Mouse (Mus musculus): ENCODE measurements around the gene Cd274.

DNA sequence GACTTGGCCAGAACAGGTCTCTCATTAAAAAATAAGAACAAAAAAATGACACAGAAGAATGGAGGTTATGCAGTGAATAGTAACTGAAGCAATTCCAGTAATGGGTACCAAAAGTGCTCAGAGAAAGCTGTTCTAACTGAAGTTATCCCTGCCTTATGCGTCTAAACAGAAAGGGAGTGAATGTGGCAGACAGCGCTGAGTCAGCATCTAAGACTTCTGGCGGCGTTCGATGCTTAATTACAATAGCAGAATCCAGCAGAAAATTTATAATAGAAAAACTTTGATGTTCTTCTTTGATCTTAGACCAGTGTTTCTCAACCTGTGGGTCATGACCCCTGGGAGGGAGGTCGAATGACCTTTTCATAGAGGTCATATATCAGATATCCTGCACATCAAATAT, 21.6 kb upstream of the Cd274 start:
- TF ChIP-seq EP300 (IDR thresholded peaks at IDR 0.05; ENCODE audit: low read depth): no peak
- no peak for TF ChIP-seq CTCF (IDR thresholded peaks at IDR 0.05; ENCODE audit: low read depth)

All from liver, postnatal 0 days (tissue).